Mouse (Mus musculus): ENCODE measurements around the gene Ubac1. TPM values are rescaled to one million over a fixed set of nuclear protein-coding genes. Genes with fewer than 3 reads are reported as not detected.

Gene Ubac1
- polyA plus RNA-seq, 1 experiment from 2014 or later: 114 TPM

DNA sequence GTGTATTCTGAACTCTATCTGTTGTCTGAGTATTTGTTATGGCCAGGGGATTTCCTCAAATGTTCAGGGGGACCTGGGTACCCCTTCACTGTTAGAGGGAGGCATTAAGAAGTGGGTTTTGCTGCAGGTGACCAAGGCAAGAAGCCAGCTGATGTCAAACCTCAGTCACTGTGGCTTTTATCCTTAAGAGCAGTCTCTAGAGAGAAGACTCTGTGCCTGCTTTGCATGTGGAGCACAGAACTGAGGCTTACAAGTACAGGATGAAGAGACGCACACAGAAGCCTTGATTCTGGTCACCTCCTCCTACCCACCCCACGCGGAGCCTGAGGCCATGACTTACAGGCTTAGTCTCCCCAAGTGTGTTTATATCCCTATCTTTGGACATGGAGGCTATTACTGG, 72.3 kb downstream of the Ubac1 start:
- Histone ChIP-seq H3K4me1 (ENCODE audit: control insufficient read depth, insufficient read depth, low read length) (no peaks in the 10 kb centered on the region), H3K4me3 (ENCODE audit: low read length) (no peak overlapping the region), H3K4me2 (ENCODE audit: low read depth, low read length) (no peak overlapping the region), H3K27ac (ENCODE audit: low read length) (no peak overlapping the region), H3K9ac (ENCODE audit: low read length) (no peak overlapping the region), H3K9me3 (replicated peaks; ENCODE audit: control insufficient read depth, low read length) (no peaks in the 10 kb centered on the region), H3K27me3 (ENCODE audit: control insufficient read depth, insufficient read depth, low read length) (no peaks in the 10 kb centered on the region), H3K36me3 (ENCODE audit: control insufficient read depth, insufficient read depth) (peaks cover 21% of the 10 kb centered on the region)
- 97% methylated on average over 3 of the region's 3 CpGs for WGBS
- ATAC-seq (replicated peaks; ENCODE audit: extremely low read depth, insufficient read depth, low FRiP score): no peak

Other genes starting within 250 kb of the Ubac1 start
- not detected in 2 replicates for gene Lcn11, start 244.7 kb downstream of the Ubac1 start, polyA plus RNA-seq (2015; fragmentation: Nextera tagmentation; extraction: Ambion mirVana)
- 0.26 TPM in 1 of 2 replicates, not detected in the other for gene Gm13539, start 239.5 kb downstream of the Ubac1 start, polyA plus RNA-seq (2015; fragmentation: Nextera tagmentation; extraction: Ambion mirVana)
- gene Glt6d1, start 205.9 kb downstream of the Ubac1 start, polyA plus RNA-seq (2015; fragmentation: Nextera tagmentation; extraction: Ambion mirVana): not detected in 2 replicates
- not detected in 2 replicates for gene Lcn9, start 198.6 kb downstream of the Ubac1 start, polyA plus RNA-seq (2015; fragmentation: Nextera tagmentation; extraction: Ambion mirVana)
- gene Sohlh1, start 174.5 kb downstream of the Ubac1 start, polyA plus RNA-seq (2015; fragmentation: Nextera tagmentation; extraction: Ambion mirVana): not detected in 2 replicates
- gene Kcnt1, start 158.0 kb downstream of the Ubac1 start, polyA plus RNA-seq (2015; fragmentation: Nextera tagmentation; extraction: Ambion mirVana): 0.13 TPM in 1 of 2 replicates, not detected in the other
- 6.0 and 8.9 TPM in 2 replicates for gene Camsap1, start 38.5 kb downstream of the Ubac1 start, polyA plus RNA-seq (2015; fragmentation: Nextera tagmentation; extraction: Ambion mirVana)
- gene Nacc2, start 101.5 kb upstream of the Ubac1 start, polyA plus RNA-seq (2015; fragmentation: Nextera tagmentation; extraction: Ambion mirVana): 6.9 and 8.0 TPM in 2 replicates
- not detected in 2 replicates for gene Lhx3, start 186.5 kb upstream of the Ubac1 start, polyA plus RNA-seq (2015; fragmentation: Nextera tagmentation; extraction: Ambion mirVana)
- gene Qsox2, start 215.8 kb upstream of the Ubac1 start, polyA plus RNA-seq (2015; fragmentation: Nextera tagmentation; extraction: Ambion mirVana): 11.8 and 13.0 TPM in 2 replicates